Mouse (Mus musculus) bone marrow macrophage, adult 2 months (primary cell): ENCODE data around the gene Lsm12. TPM values are rescaled to one million over a fixed set of nuclear protein-coding genes. Genes with fewer than 3 reads are reported as not detected.

ENCODE experiments used
- H3K27ac ChIP-seq: 2 replicates; pipeline ENCODE4 v1.5.1; 2012; ENCODE audit warnings: low read depth, low read length; ENCODE audit not compliant: insufficient read depth
- H3K4me1 ChIP-seq: 2 replicates; pipeline ENCODE4 v1.6.1; 2012; ENCODE audit warnings: low read length; ENCODE audit not compliant: control insufficient read depth, insufficient read depth
- H3K4me3 ChIP-seq: 2 replicates; pipeline ENCODE4 v1.5.1; 2012; ENCODE audit warnings: mild to moderate bottlenecking, low read length, moderate library complexity; ENCODE audit not compliant: insufficient read depth
- CTCF ChIP-seq: IDR thresholded peaks from 2 replicates; pipeline ENCODE4 v1.5.1; 2012; ENCODE audit warnings: low read depth, mild to moderate bottlenecking, low read length, moderate library complexity
- POLR2A ChIP-seq: IDR thresholded peaks from 2 replicates; pipeline ENCODE4 v1.6.1; 2012; ENCODE audit warnings: mild to moderate bottlenecking, low read depth, low read length, borderline replicate concordance
- polyA plus RNA-seq: library from polyadenylated mRNA; stranded (reverse); fragments of >200 nt; gene quantifications from 2 replicates; pipeline ENCODE4 v1.2.4, GENCODE M21; 2012; ENCODE audit not compliant: missing spikeins, insufficient read depth, insufficient read length

The Lsm12 gene
- polyA plus RNA-seq, 1 experiment: 43.3 TPM

GRCm38 (mm10) chr11:102137625-102138446 is 47.3 kb downstream of the Lsm12 start:
- Histone ChIP-seq H3K27ac (no peak overlapping the region), H3K4me1 (peaks cover 5% of the 10 kb centered on the region), H3K4me3 (no peak overlapping the region)
- TF ChIP-seq POLR2A (no peak), CTCF (no peak)

GRCm38 (mm10) chr11:102134516-102134915 is 50.6 kb downstream of the Lsm12 start:
- Histone ChIP-seq H3K4me1 (peaks cover 5% of the 10 kb centered on the region), H3K27ac (no peak overlapping the region), H3K4me3 (no peak overlapping the region)
- TF ChIP-seq CTCF (no peak), POLR2A (no peak)

GRCm38 (mm10) chr11:102117386-102117785 is 67.7 kb downstream of the Lsm12 start:
- TF ChIP-seq CTCF (no peak), POLR2A (no peak)
- Histone ChIP-seq H3K4me1 (no peaks in the 10 kb centered on the region), H3K27ac (no peak overlapping the region), H3K4me3 (no peak overlapping the region)

GRCm38 (mm10) chr11:102116241-102116640 is 68.9 kb downstream of the Lsm12 start:
- no peak overlapping the region for H3K27ac ChIP-seq
- H3K4me1 ChIP-seq: no peaks in the 10 kb centered on the region
- no peak overlapping the region for H3K4me3 ChIP-seq
- TF ChIP-seq POLR2A (no peak), CTCF (no peak)

Other genes starting within 250 kb of the Lsm12 start
- not detected in 2 replicates for gene Sost, start 218.3 kb downstream of the Lsm12 start, polyA plus RNA-seq
- gene Cfap97d1, start 201.0 kb downstream of the Lsm12 start, polyA plus RNA-seq: not detected in 2 replicates
- gene Dusp3, start 198.3 kb downstream of the Lsm12 start, polyA plus RNA-seq: 79.3 and 80.4 TPM in 2 replicates
- 0.31 TPM in 1 of 2 replicates, not detected in the other for gene Mpp3, start 156.8 kb downstream of the Lsm12 start, polyA plus RNA-seq
- gene Cd300lg, start 143.8 kb downstream of the Lsm12 start, polyA plus RNA-seq: 5.1 and 6.4 TPM in 2 replicates
- not detected in 2 replicates for gene Mpp2, start 96.8 kb downstream of the Lsm12 start, polyA plus RNA-seq
- gene Ppy, start 84.0 kb downstream of the Lsm12 start, polyA plus RNA-seq: not detected in 2 replicates
- not detected in 2 replicates for gene Pyy, start 77.5 kb downstream of the Lsm12 start, polyA plus RNA-seq
- gene Nags, start 39.8 kb downstream of the Lsm12 start, polyA plus RNA-seq: not detected in 2 replicates
- 10.0 and 10.4 TPM in 2 replicates for gene Tmem101, start 28.9 kb downstream of the Lsm12 start, polyA plus RNA-seq
- 20.1 and 28.3 TPM in 2 replicates for gene G6pc3, start 4.3 kb upstream of the Lsm12 start, polyA plus RNA-seq
- 96.3 and 116 TPM in 2 replicates for gene Hdac5, start 44.9 kb upstream of the Lsm12 start, polyA plus RNA-seq
- gene BC030867, start 63.6 kb upstream of the Lsm12 start, polyA plus RNA-seq: 6.3 and 7.2 TPM in 2 replicates
- gene Asb16, start 83.4 kb upstream of the Lsm12 start, polyA plus RNA-seq: not detected in 2 replicates
- 50.6 and 62.2 TPM in 2 replicates for gene Tmub2, start 99.6 kb upstream of the Lsm12 start, polyA plus RNA-seq
- 32.9 and 39.8 TPM in 2 replicates for gene Atxn7l3, start 111.3 kb upstream of the Lsm12 start, polyA plus RNA-seq
- 59.0 and 59.7 TPM in 2 replicates for gene Ubtf, start 134.4 kb upstream of the Lsm12 start, polyA plus RNA-seq
- not detected in 2 replicates for gene Slc4a1, start 180.9 kb upstream of the Lsm12 start, polyA plus RNA-seq
- not detected in 2 replicates for gene Rundc3a, start 208.1 kb upstream of the Lsm12 start, polyA plus RNA-seq
- gene Slc25a39, start 222.7 kb upstream of the Lsm12 start, polyA plus RNA-seq: 133 and 173 TPM in 2 replicates
- 1,924 and 2,101 TPM in 2 replicates for gene Grn, start 245.0 kb upstream of the Lsm12 start, polyA plus RNA-seq